Mouse (Mus musculus) large intestine, adult 2 months (tissue): ENCODE measurements around the gene Cga. TPM values are rescaled to one million over a fixed set of nuclear protein-coding genes. Genes with fewer than 3 reads are reported as not detected.

ENCODE experiments used
- DNase-seq: peaks from one replicate; pipeline ENCODE4 v3.0.0-alpha.2; 2012; ENCODE audit warnings: low read depth, low spot score
- WGBS: fragments of 180-500 bp; shearing (Covaris S2); methylation state at CpG from one replicate; pipeline ENCODE4 v1.1.7; 2018; 5-methylcytosine and 5-hydroxymethylcytosine counted together
- polyA plus RNA-seq: library from polyadenylated mRNA; depleted of rRNA; stranded (reverse); fragments of >200 nt; gene quantifications from 2 replicates; pipeline ENCODE4 v1.2.3, GENCODE M21; 2012; rRNA removed

The Cga gene
- polyA plus RNA-seq = not detected in 2 replicates

GRCm38 (mm10) chr4:34893479-34893878 is at the start of gene Cga:
Cga (plus strand) TSS chr4:34893779.
- DNase-seq = no peak
- WGBS = 82% methylated on average over 1 of the region's 1 CpGs

- DNase-seq = no peak
- 86% methylated on average over 1 of the region's 1 CpGs for WGBS
Measured at GRCm38 (mm10) chr4:34843839-34844238, 49.7 kb upstream of the Cga start.

GRCm38 (mm10) chr4:34847679-34848309 is 45.8 kb upstream of the Cga start:
- DNase-seq = no peak
- WGBS = 65% methylated on average over 6 of the region's 6 CpGs

- 86% methylated on average over 2 of the region's 2 CpGs for WGBS
- no peak for DNase-seq
Measured at GRCm38 (mm10) chr4:34850156-34850555, 43.4 kb upstream of the Cga start.

- DNase-seq = no peak
- WGBS = 69% methylated on average over 7 of the region's 7 CpGs
Measured at GRCm38 (mm10) chr4:34852051-34852450, 41.5 kb upstream of the Cga start.

GRCm38 (mm10) chr4:34855966-34856365 is 37.6 kb upstream of the Cga start:
- no peak for DNase-seq
- 61% methylated on average over 1 of the region's 1 CpGs for WGBS

GRCm38 (mm10) chr4:34858903-34859302 is 34.7 kb upstream of the Cga start:
- WGBS = 82% methylated on average over 3 of the region's 3 CpGs

GRCm38 (mm10) chr4:34859416-34859815 is 34.2 kb upstream of the Cga start:
- 73% methylated on average over 3 of the region's 3 CpGs for WGBS
- DNase-seq = no peak

More at GRCm38 (mm10) chr4:34858903-34859302, 34.7 kb upstream of the Cga start:
- no peak for DNase-seq

GRCm38 (mm10) chr4:34861438-34861837 is 32.1 kb upstream of the Cga start:
- WGBS = 58% methylated on average over 3 of the region's 3 CpGs
- no peak for DNase-seq

GRCm38 (mm10) chr4:34869813-34870212 is 23.8 kb upstream of the Cga start:
- WGBS = 68% methylated on average over 3 of the region's 3 CpGs
- no peak for DNase-seq

GRCm38 (mm10) chr4:34872896-34873495 is 20.6 kb upstream of the Cga start:
- no peak for DNase-seq

GRCm38 (mm10) chr4:34874234-34874633 is 19.3 kb upstream of the Cga start:
- DNase-seq = no peak
- WGBS = 15% methylated on average over 1 of the region's 1 CpGs

More at GRCm38 (mm10) chr4:34872896-34873495, 20.6 kb upstream of the Cga start:
- 82% methylated on average over 4 of the region's 4 CpGs for WGBS

- WGBS = 40% methylated on average over 10 of the region's 10 CpGs
Measured at GRCm38 (mm10) chr4:34880921-34881650, 12.5 kb upstream of the Cga start.

GRCm38 (mm10) chr4:34881851-34882250 is 11.7 kb upstream of the Cga start:
- no peak for DNase-seq
- 3% methylated on average over 4 of the region's 4 CpGs for WGBS

More at GRCm38 (mm10) chr4:34880921-34881650, 12.5 kb upstream of the Cga start:
- no peak for DNase-seq

- under 1% methylated on average over 49 of the region's 58 CpGs for WGBS
- DNase-seq = no peak
Measured at GRCm38 (mm10) chr4:34882291-34882769, 11.2 kb upstream of the Cga start.

- no peak for DNase-seq
- under 1% methylated on average over 44 of the region's 44 CpGs for WGBS
Measured at GRCm38 (mm10) chr4:34882818-34883217, 10.8 kb upstream of the Cga start, which contains the start of gene Zfp292. Zfp292 (minus strand) TSS chr4:34882960.

- no peak for DNase-seq
- WGBS = 8% methylated on average over 16 of the region's 16 CpGs
Measured at GRCm38 (mm10) chr4:34883366-34884029, 10.1 kb upstream of the Cga start.

- 36% methylated on average over 9 of the region's 9 CpGs for WGBS
- DNase-seq = no peak
Measured at GRCm38 (mm10) chr4:34885631-34886351, 7.8 kb upstream of the Cga start.

- no peak for DNase-seq
- under 1% methylated on average over 48 of the region's 48 CpGs for whole genome bisulfite sequencing
Measured at GRCm38 (mm10) chr4:34886490-34887111, 7.0 kb upstream of the Cga start.
